Mouse (Mus musculus): ENCODE data around the gene Afp. TPM values are rescaled to one million over a fixed set of nuclear protein-coding genes. Genes with fewer than 3 reads are reported as not detected.

The Afp gene
- polyA plus RNA-seq (2011; ENCODE audit: insufficient read length, low read depth, missing spikeins), result not detected in 2 replicates

DNA sequence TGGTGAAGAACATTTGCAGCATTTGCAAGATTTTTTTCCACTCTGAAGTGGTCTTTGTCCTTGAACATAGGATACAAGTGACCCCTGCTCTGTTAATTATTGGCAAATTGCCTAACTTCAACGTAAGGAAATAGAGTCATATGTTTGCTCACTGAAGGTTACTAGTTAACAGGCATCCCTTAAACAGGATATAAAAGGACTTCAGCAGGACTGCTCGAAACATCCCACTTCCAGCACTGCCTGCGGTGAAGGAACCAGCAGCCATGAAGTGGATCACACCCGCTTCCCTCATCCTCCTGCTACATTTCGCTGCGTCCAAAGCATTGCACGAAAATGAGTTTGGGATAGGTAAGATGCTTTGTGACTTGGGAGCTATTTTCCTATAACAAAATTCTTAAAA is at the start of gene Afp:
Gene Afp (plus strand): TSS at position 220 of the 400 bp plus-strand sequence.
- H3K27ac ChIP-seq (ENCODE audit: insufficient read depth, low read length), result no peak within 1 kb of the TSS
- no peak for TF ChIP-seq POLR2A (IDR thresholded peaks at IDR 0.05; ENCODE audit: low read depth, low read length)
- TF ChIP-seq CTCF (IDR thresholded peaks at IDR 0.05; ENCODE audit: borderline replicate concordance, insufficient read depth, low read length), result no peak
- no peaks in the 10 kb centered on the region for H3K4me1 ChIP-seq (ENCODE audit: control insufficient read depth, insufficient read depth, low read length)
- H3K4me3 ChIP-seq (ENCODE audit: insufficient read depth, low read length), result no peak within 1 kb of the TSS

GRCm38 (mm10) chr5:90447577-90447976 is 43.0 kb upstream of the Afp start:
- TF ChIP-seq CTCF (IDR thresholded peaks at IDR 0.05; ENCODE audit: borderline replicate concordance, insufficient read depth, low read length) (no peak), POLR2A (IDR thresholded peaks at IDR 0.05; ENCODE audit: low read depth, low read length) (no peak)
- Histone ChIP-seq H3K27ac (ENCODE audit: insufficient read depth, low read length) (no peak overlapping the region), H3K4me1 (ENCODE audit: control insufficient read depth, insufficient read depth, low read length) (no peaks in the 10 kb centered on the region), H3K4me3 (ENCODE audit: insufficient read depth, low read length) (no peak overlapping the region)

GRCm38 (mm10) chr5:90449961-90450360 is 40.6 kb upstream of the Afp start:
- Histone ChIP-seq H3K4me3 (ENCODE audit: insufficient read depth, low read length) (no peak overlapping the region), H3K4me1 (ENCODE audit: control insufficient read depth, insufficient read depth, low read length) (no peaks in the 10 kb centered on the region), H3K27ac (ENCODE audit: insufficient read depth, low read length) (no peak overlapping the region)
- TF ChIP-seq POLR2A (IDR thresholded peaks at IDR 0.05; ENCODE audit: low read depth, low read length) (no peak), CTCF (IDR thresholded peaks at IDR 0.05; ENCODE audit: borderline replicate concordance, insufficient read depth, low read length) (no peak)

DNA sequence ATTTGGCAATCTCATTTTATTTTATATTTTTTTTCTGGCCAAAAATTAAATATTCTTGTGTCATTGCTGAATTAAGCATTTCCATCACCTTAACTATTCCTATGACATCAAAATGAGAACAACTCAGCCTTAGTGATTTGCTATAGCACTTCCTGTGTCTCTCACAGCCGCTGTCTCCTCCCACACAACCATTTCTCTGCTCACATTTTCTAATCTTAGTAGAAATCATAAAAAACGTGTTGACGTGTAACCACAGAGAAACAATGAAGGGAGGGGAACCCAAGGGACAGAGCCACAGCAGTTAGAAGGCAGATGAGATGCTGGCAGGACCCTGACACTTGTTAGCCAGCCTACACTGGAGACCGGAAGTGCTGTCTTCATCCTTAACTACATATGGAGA is 37.8 kb upstream of the Afp start:
- Histone ChIP-seq H3K4me3 (ENCODE audit: insufficient read depth, low read length) (no peak overlapping the region), H3K4me1 (ENCODE audit: control insufficient read depth, insufficient read depth, low read length) (no peaks in the 10 kb centered on the region)

GRCm38 (mm10) chr5:90457241-90457640 is 33.3 kb upstream of the Afp start:
- H3K4me1 ChIP-seq (ENCODE audit: control insufficient read depth, insufficient read depth, low read length), result no peaks in the 10 kb centered on the region
- H3K27ac ChIP-seq (ENCODE audit: insufficient read depth, low read length), result no peak overlapping the region
- TF ChIP-seq CTCF (IDR thresholded peaks at IDR 0.05; ENCODE audit: borderline replicate concordance, insufficient read depth, low read length) (no peak), POLR2A (IDR thresholded peaks at IDR 0.05; ENCODE audit: low read depth, low read length) (no peak)
- no peak overlapping the region for H3K4me3 ChIP-seq (ENCODE audit: insufficient read depth, low read length)

More for the DNA sequence above, 37.8 kb upstream of the Afp start:
- no peak overlapping the region for H3K27ac ChIP-seq (ENCODE audit: insufficient read depth, low read length)
- TF ChIP-seq CTCF (IDR thresholded peaks at IDR 0.05; ENCODE audit: borderline replicate concordance, insufficient read depth, low read length), result no peak
- no peak for TF ChIP-seq POLR2A (IDR thresholded peaks at IDR 0.05; ENCODE audit: low read depth, low read length)

DNA sequence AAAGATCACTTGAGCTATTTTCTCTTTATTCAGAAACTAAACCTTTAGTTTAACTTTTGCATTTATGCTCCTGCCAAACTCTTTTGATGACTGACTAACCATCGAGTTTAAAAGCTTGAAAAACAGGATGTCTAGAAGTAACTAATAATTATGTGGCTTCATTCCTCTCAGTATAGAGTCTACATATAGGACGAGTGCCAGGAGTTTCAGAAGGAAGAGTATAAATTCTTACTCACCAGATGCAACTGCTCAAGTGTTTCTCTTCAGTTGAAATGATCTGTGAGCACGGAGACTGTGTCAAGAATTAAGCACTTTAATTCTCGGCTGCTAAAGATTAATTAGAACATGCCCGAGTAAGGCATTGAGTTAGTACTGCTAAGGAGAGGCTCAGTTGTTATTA is 31.8 kb upstream of the Afp start:
- H3K4me1 ChIP-seq (ENCODE audit: control insufficient read depth, insufficient read depth, low read length), result no peaks in the 10 kb centered on the region
- no peak overlapping the region for H3K4me3 ChIP-seq (ENCODE audit: insufficient read depth, low read length)
- H3K27ac ChIP-seq (ENCODE audit: insufficient read depth, low read length), result no peak overlapping the region
- TF ChIP-seq CTCF (IDR thresholded peaks at IDR 0.05; ENCODE audit: borderline replicate concordance, insufficient read depth, low read length) (no peak), POLR2A (IDR thresholded peaks at IDR 0.05; ENCODE audit: low read depth, low read length) (no peak)

DNA sequence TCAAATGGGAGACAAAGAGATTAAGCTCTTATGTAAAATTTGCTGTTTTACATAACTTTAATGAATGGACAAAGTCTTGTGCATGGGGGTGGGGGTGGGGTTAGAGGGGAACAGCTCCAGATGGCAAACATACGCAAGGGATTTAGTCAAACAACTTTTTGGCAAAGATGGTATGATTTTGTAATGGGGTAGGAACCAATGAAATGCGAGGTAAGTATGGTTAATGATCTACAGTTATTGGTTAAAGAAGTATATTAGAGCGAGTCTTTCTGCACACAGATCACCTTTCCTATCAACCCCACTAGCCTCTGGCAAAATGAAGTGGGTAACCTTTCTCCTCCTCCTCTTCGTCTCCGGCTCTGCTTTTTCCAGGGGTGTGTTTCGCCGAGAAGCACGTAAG is 29.9 kb upstream of the Afp start, which contains the start of gene Alb:
Gene Alb (plus strand): TSS at position 279 of the 400 bp plus-strand sequence.
- H3K27ac ChIP-seq (ENCODE audit: insufficient read depth, low read length), result no peak within 1 kb of the TSS
- H3K4me3 ChIP-seq (ENCODE audit: insufficient read depth, low read length), result no peak within 1 kb of the TSS
- TF ChIP-seq CTCF (IDR thresholded peaks at IDR 0.05; ENCODE audit: borderline replicate concordance, insufficient read depth, low read length), result no peak
- TF ChIP-seq POLR2A (IDR thresholded peaks at IDR 0.05; ENCODE audit: low read depth, low read length), result no peak
- no peaks in the 10 kb centered on the region for H3K4me1 ChIP-seq (ENCODE audit: control insufficient read depth, insufficient read depth, low read length)

DNA sequence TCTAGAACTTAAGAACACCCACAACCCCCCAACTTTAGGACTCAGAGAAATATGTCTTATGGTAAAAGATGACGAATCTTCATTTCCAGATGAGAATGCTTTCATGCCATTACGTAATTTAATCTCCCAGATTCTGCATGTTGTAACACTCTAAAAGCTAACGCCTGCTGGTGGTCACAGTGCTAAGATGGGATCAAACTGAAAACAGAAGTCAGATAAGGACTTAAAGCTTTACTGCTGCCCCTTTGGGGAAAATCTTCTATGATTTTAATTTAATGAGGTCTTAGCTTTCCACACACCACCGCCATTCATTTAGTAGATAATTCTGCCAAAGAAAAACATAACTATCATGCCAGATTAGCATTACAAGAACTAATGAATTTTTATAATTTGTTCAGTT is 23.7 kb upstream of the Afp start:
- Histone ChIP-seq H3K27ac (ENCODE audit: insufficient read depth, low read length) (no peak overlapping the region), H3K4me3 (ENCODE audit: insufficient read depth, low read length) (no peak overlapping the region), H3K4me1 (ENCODE audit: control insufficient read depth, insufficient read depth, low read length) (peaks cover 2% of the 10 kb centered on the region; the same call in 1 of the 2 replicates)
- no peak for TF ChIP-seq POLR2A (IDR thresholded peaks at IDR 0.05; ENCODE audit: low read depth, low read length)
- TF ChIP-seq CTCF (IDR thresholded peaks at IDR 0.05; ENCODE audit: borderline replicate concordance, insufficient read depth, low read length), result no peak

GRCm38 (mm10) chr5:90467245-90467644 is 23.3 kb upstream of the Afp start:
- Histone ChIP-seq H3K4me1 (ENCODE audit: control insufficient read depth, insufficient read depth, low read length) (peaks cover 2% of the 10 kb centered on the region; the same call in 1 of the 2 replicates), H3K27ac (ENCODE audit: insufficient read depth, low read length) (no peak overlapping the region), H3K4me3 (ENCODE audit: insufficient read depth, low read length) (no peak overlapping the region)
- no peak for TF ChIP-seq CTCF (IDR thresholded peaks at IDR 0.05; ENCODE audit: borderline replicate concordance, insufficient read depth, low read length)
- TF ChIP-seq POLR2A (IDR thresholded peaks at IDR 0.05; ENCODE audit: low read depth, low read length), result no peak

DNA sequence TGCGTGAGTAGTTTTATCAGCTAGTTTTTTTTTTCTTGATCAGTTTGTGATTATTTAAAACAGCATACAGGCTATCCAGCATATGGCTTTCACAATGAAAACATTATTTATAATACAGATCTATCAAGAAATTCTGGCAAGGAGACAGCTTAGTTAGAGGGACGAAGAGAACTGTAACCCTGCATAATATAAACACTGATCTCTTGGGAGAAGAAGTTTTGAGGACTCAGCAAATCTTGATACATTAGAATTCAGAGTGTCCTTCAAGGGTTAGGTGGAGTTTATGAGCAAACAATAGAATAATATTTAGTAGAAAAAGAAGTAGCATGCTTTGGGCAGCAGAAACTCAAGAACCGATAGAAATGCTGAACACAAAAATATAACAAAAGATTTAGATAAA is 19.7 kb upstream of the Afp start:
- TF ChIP-seq POLR2A (IDR thresholded peaks at IDR 0.05; ENCODE audit: low read depth, low read length) (no peak), CTCF (IDR thresholded peaks at IDR 0.05; ENCODE audit: borderline replicate concordance, insufficient read depth, low read length) (no peak)
- no peak overlapping the region for H3K4me3 ChIP-seq (ENCODE audit: insufficient read depth, low read length)
- peaks cover 2% of the 10 kb centered on the region; the same call in 1 of the 2 replicates for H3K4me1 ChIP-seq (ENCODE audit: control insufficient read depth, insufficient read depth, low read length)
- no peak overlapping the region for H3K27ac ChIP-seq (ENCODE audit: insufficient read depth, low read length)

DNA sequence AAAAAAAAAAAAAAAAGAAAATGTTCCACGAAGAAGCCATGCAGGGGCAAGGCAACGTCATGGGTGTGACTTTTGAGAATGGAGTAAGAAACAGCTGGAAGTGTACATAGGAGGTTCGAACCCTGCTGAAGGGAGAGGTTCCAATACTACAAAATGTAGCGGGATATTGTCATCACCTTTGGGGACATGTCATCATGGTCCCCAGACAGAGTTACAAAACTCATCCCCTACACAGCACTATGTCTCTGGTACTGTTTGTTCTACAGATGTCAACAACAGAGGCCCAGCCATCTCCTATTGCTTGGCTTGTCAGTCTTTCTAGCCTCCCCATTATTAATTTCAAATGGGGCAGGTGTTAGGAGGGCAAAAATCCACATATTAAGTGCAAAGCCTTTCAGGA is 16.6 kb upstream of the Afp start:
- H3K27ac ChIP-seq (ENCODE audit: insufficient read depth, low read length), result no peak overlapping the region
- no peaks in the 10 kb centered on the region for H3K4me1 ChIP-seq (ENCODE audit: control insufficient read depth, insufficient read depth, low read length)
- H3K4me3 ChIP-seq (ENCODE audit: insufficient read depth, low read length), result no peak overlapping the region
- no peak for TF ChIP-seq POLR2A (IDR thresholded peaks at IDR 0.05; ENCODE audit: low read depth, low read length)
- TF ChIP-seq CTCF (IDR thresholded peaks at IDR 0.05; ENCODE audit: borderline replicate concordance, insufficient read depth, low read length), result no peak
